Mouse (Mus musculus) hindbrain, embryonic 11.5 days (tissue): ENCODE results near the gene Cd300lb. TPM values are rescaled to one million over a fixed set of nuclear protein-coding genes. Genes with fewer than 3 reads are reported as not detected.
A peak's percentile ranks its signal among the peaks of the same experiment; 100 is the strongest.
"Not testable (repeated sequence)": the region's sequence is repeated elsewhere in the genome, so short reads cannot be mapped to it uniquely, and the experiment has no call there.

Experiments
- ATAC-seq: fragments of 200-750 bp; cut with Nextera tagmentation; 2 replicates; pipeline ENCODE4 v1.8.0; 2017; ENCODE audit warnings: mild to moderate bottlenecking, moderate TSS enrichment, moderate library complexity; ENCODE audit not compliant: low FRiP score
- DNase-seq: peaks from one replicate; pipeline ENCODE4 v3.0.0-alpha.2; 2015; ENCODE audit warnings: low spot score
- H3K27ac ChIP-seq: fragments of 300-500 bp; sonication (generic); 2 replicates; pipeline ENCODE4 v1.5.1; 2014; ENCODE audit warnings: mild to moderate bottlenecking, low read depth, low read length
- H3K27me3 ChIP-seq: fragments of 300-500 bp; sonication (generic); 2 replicates; pipeline ENCODE4 v1.6.1; 2014; ENCODE audit warnings: mild to moderate bottlenecking, low read length, moderate library complexity, mixed read lengths; ENCODE audit not compliant: control insufficient read depth, insufficient read depth
- H3K36me3 ChIP-seq: fragments of 300-500 bp; sonication (generic); 2 replicates; pipeline ENCODE4 v1.6.1; 2014; ENCODE audit warnings: mild to moderate bottlenecking, low read length, moderate library complexity, mixed read lengths; ENCODE audit not compliant: control insufficient read depth, insufficient read depth
- H3K4me1 ChIP-seq: fragments of 300-500 bp; sonication (generic); replicated peaks from 2 replicates; pipeline ENCODE4 v1.6.1; 2014; ENCODE audit warnings: low read length, mixed read lengths; ENCODE audit not compliant: control insufficient read depth, insufficient read depth
- H3K4me2 ChIP-seq: fragments of 300-500 bp; sonication (generic); replicated peaks from 2 replicates; pipeline ENCODE4 v1.6.1; 2014; ENCODE audit warnings: mild to moderate bottlenecking, low read depth, low read length
- H3K4me3 ChIP-seq: fragments of 300-500 bp; sonication (generic); 2 replicates; pipeline ENCODE4 v1.5.1; 2014; ENCODE audit warnings: low read depth, low read length
- H3K9ac ChIP-seq: fragments of 300-500 bp; sonication (generic); 2 replicates; pipeline ENCODE4 v1.6.1; 2014; ENCODE audit warnings: low read depth, low read length
- H3K9me3 ChIP-seq: fragments of 300-500 bp; sonication (generic); 2 replicates; pipeline ENCODE4 v1.6.1; 2016; ENCODE audit warnings: low read length; ENCODE audit not compliant: control insufficient read depth
- WGBS: fragments of 180-500 bp; shearing (Covaris S2); extraction: QIAGEN DNeasy Blood & Tissue Kit; methylation state at CpG from one replicate; pipeline ENCODE4 v1.1.7; 2014; 5-methylcytosine and 5-hydroxymethylcytosine counted together
- polyA plus RNA-seq: library from polyadenylated mRNA; unstranded; fragments of >200 nt; fragmentation: Nextera tagmentation; extraction: Ambion mirVana; gene quantifications from 2 replicates; pipeline ENCODE4 v1.2.1, GENCODE M21; 2014

Gene Cd300lb
- polyA plus RNA-seq, 1 experiment from 2014 or later = 0.22 TPM

GRCm38 (mm10) chr11:114923961-114924360 lies 10.2 kb downstream of the Cd300lb start:
- Histone ChIP-seq H3K4me2 (no peak overlapping the region), H3K9ac (no peak overlapping the region), H3K4me3 (no peak overlapping the region), H3K9me3 (no peaks in the 10 kb centered on the region), H3K27ac (no peak overlapping the region), H3K27me3 (no peaks in the 10 kb centered on the region), H3K36me3 (no peaks in the 10 kb centered on the region), H3K4me1 (no peaks in the 10 kb centered on the region)
- DNase-seq (peak; percentile 26), ATAC-seq (no peak)
- WGBS = 74% methylated on average over 4 of the region's 4 CpGs

GRCm38 (mm10) chr11:114922439-114922838 lies 11.7 kb downstream of the Cd300lb start:
- Histone ChIP-seq H3K4me3 (no peak overlapping the region), H3K4me2 (no peak overlapping the region), H3K36me3 (no peaks in the 10 kb centered on the region), H3K9ac (no peak overlapping the region), H3K27ac (no peak overlapping the region), H3K27me3 (no peaks in the 10 kb centered on the region), H3K9me3 (no peaks in the 10 kb centered on the region), H3K4me1 (no peaks in the 10 kb centered on the region)
- peak; percentile 6 for DNase-seq
- 79% methylated on average over 4 of the region's 4 CpGs for WGBS
- ATAC-seq = no peak

GRCm38 (mm10) chr11:114917120-114917519 lies 17.1 kb downstream of the Cd300lb start:
- Histone ChIP-seq H3K9me3 (no peaks in the 10 kb centered on the region), H3K36me3 (no peaks in the 10 kb centered on the region), H3K9ac (no peak overlapping the region), H3K4me2 (no peak overlapping the region), H3K27ac (no peak overlapping the region), H3K27me3 (no peaks in the 10 kb centered on the region), H3K4me3 (no peak overlapping the region), H3K4me1 (no peaks in the 10 kb centered on the region)
- DNase-seq (no peak), ATAC-seq (no peak)
- WGBS = 82% methylated on average over 6 of the region's 6 CpGs

GRCm38 (mm10) chr11:114914978-114915377 lies 19.2 kb downstream of the Cd300lb start:
- no peak for ATAC-seq
- 63% methylated on average over 7 of the region's 7 CpGs for WGBS

GRCm38 (mm10) chr11:114912847-114913246 lies 21.3 kb downstream of the Cd300lb start:
- H3K9me3 ChIP-seq = no peaks in the 10 kb centered on the region
- no peak overlapping the region for H3K4me3 ChIP-seq
- peak; percentile 89 for DNase-seq
- H3K36me3 ChIP-seq = no peaks in the 10 kb centered on the region
- no peaks in the 10 kb centered on the region for H3K4me1 ChIP-seq
- 18% methylated on average over 9 of the region's 9 CpGs for WGBS
- no peak overlapping the region for H3K27ac ChIP-seq
- peak; percentile 43; the same call in 1 of the 2 replicates for ATAC-seq
- H3K9ac ChIP-seq = no peak overlapping the region
- no peak overlapping the region for H3K4me2 ChIP-seq
- no peaks in the 10 kb centered on the region for H3K27me3 ChIP-seq

More at GRCm38 (mm10) chr11:114914978-114915377, 19.2 kb downstream of the Cd300lb start:
- Histone ChIP-seq H3K4me1 (no peaks in the 10 kb centered on the region), H3K9me3 (no peaks in the 10 kb centered on the region), H3K4me3 (no peak overlapping the region), H3K9ac (no peak overlapping the region), H3K4me2 (no peak overlapping the region), H3K27me3 (no peaks in the 10 kb centered on the region), H3K36me3 (no peaks in the 10 kb centered on the region), H3K27ac (no peak overlapping the region)
- DNase-seq = no peak

GRCm38 (mm10) chr11:114909538-114909937 lies 24.6 kb downstream of the Cd300lb start:
- not testable (repeated sequence) for H3K27ac ChIP-seq, ATAC-seq, H3K27me3 ChIP-seq, H3K9ac ChIP-seq, H3K4me1 ChIP-seq, H3K9me3 ChIP-seq, H3K36me3 ChIP-seq, H3K4me3 ChIP-seq, H3K4me2 ChIP-seq
- 56% methylated on average over 3 of the region's 3 CpGs for WGBS
- peak; percentile 9 for DNase-seq

DNA sequence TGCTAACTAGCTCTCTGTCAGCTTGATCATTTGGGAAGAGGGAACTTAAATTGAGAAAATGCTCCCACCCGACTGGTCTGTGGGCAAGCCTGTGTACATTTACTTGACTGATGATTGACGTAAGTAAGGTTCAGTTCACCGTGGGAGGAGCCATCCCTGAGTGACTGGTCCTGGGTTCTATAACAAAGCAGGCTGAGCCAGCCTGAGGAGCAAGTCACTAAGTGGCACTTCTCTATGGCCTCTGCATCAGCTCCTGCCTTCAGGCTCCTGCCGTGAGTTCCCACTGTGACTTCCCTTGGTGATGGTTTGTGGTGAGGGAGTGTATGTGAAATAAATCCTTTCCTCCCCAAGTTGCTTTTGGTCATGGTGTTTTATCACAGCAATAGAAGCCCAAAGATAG lies 26.1 kb downstream of the Cd300lb start:
- WGBS = 60% methylated on average over 4 of the region's 4 CpGs
- no peak overlapping the region for H3K4me2 ChIP-seq
- no peaks in the 10 kb centered on the region for H3K4me1 ChIP-seq

GRCm38 (mm10) chr11:114907567-114907966 lies 26.6 kb downstream of the Cd300lb start:
- no peaks in the 10 kb centered on the region for H3K9me3 ChIP-seq
- H3K4me1 ChIP-seq = no peaks in the 10 kb centered on the region
- DNase-seq = no peak
- H3K27ac ChIP-seq = no peak overlapping the region
- H3K27me3 ChIP-seq = no peaks in the 10 kb centered on the region
- WGBS = 79% methylated on average over 4 of the region's 4 CpGs
- H3K9ac ChIP-seq = no peak overlapping the region
- H3K4me3 ChIP-seq = no peak overlapping the region
- H3K4me2 ChIP-seq = no peak overlapping the region
- H3K36me3 ChIP-seq = no peaks in the 10 kb centered on the region
- no peak for ATAC-seq

More for the DNA sequence above, 26.1 kb downstream of the Cd300lb start:
- H3K9ac ChIP-seq = no peak overlapping the region
- no peaks in the 10 kb centered on the region for H3K36me3 ChIP-seq
- no peak overlapping the region for H3K4me3 ChIP-seq
- no peak for DNase-seq
- no peak for ATAC-seq
- no peak overlapping the region for H3K27ac ChIP-seq
- H3K9me3 ChIP-seq = no peaks in the 10 kb centered on the region
- H3K27me3 ChIP-seq = no peaks in the 10 kb centered on the region

DNA sequence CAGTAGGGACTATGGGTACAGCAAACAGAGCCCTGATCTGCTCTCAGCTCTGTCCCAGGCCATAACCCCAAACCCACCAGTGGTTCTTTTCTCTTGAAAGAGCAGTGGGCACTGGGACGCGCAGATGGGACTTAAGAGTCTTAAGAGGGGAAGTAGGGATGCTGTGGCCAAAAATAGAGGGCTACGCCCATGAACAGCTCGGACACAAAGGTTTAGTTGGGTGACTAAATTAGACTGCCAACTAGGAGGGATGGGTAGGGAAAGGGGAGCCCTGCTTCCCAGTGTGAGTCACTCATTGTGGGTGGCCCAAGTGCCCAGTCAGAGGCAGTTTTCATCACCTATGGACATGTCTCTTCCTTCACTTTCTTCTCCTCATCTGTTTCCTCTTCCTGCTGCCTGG lies 31.0 kb downstream of the Cd300lb start:
- no peaks in the 10 kb centered on the region for H3K27me3 ChIP-seq
- DNase-seq (no peak), ATAC-seq (no peak)
- no peaks in the 10 kb centered on the region for H3K4me1 ChIP-seq
- H3K4me2 ChIP-seq = no peak overlapping the region
- H3K36me3 ChIP-seq = no peaks in the 10 kb centered on the region
- no peak overlapping the region for H3K4me3 ChIP-seq
- H3K9me3 ChIP-seq = no peaks in the 10 kb centered on the region
- no peak overlapping the region for H3K27ac ChIP-seq
- WGBS = 91% methylated on average over 4 of the region's 4 CpGs
- no peak overlapping the region for H3K9ac ChIP-seq
